Mouse (Mus musculus) lung, postnatal 4 days (tissue): ENCODE data around the gene Dexi.

Experiments used
- DNase-seq, 2 experiments: peaks; one replicate each; pipeline ENCODE4 v3.0.0; 2021

Dexi gene

GRCm38 (mm10) chr16:10492587-10492986, 50.3 kb downstream of the Dexi start:
- DNase-seq = no peak

- no peak for DNase-seq
These were observed 51.1 kb downstream of the Dexi start for GRCm38 (mm10) chr16:10491716-10492115.

GRCm38 (mm10) chr16:10490503-10491150, 52.2 kb downstream of the Dexi start:
- no peak for DNase-seq

- no peak for DNase-seq
These were observed 52.9 kb downstream of the Dexi start for GRCm38 (mm10) chr16:10489904-10490457.

- DNase-seq = no peak
These were observed 53.4 kb downstream of the Dexi start for GRCm38 (mm10) chr16:10489483-10489882.

- DNase-seq = no peak
These were observed 53.9 kb downstream of the Dexi start for GRCm38 (mm10) chr16:10488769-10489481.

DNA sequence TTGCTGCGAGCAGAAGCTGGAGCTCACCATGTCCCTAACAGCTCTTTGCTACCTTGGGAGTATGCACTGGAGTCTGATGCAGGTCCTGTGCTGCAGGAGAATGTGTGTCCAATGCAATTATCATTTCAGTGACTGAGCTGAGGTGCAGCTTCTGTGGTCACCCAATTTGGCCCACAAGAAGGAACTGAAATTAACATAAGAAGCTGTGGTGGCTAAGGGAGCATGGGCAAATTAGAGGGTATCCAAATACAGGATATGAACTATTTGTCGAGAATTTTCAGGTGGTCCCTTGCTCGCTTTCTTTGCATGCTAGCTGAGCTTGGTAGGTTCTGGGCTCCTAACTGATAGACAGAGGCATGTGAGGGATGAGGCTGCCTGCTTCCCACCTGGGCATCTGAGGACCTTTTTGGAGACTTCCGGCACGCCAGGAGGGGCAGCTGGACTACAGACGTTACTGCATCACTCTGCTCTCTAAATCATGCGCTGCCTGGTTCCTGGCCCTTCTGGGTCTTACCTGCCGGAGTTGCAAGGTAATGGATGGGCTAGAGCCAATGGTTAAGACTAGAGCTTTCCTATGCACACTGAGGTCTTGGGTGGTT, 54.9 kb downstream of the Dexi start:
- DNase-seq = no peak

DNA sequence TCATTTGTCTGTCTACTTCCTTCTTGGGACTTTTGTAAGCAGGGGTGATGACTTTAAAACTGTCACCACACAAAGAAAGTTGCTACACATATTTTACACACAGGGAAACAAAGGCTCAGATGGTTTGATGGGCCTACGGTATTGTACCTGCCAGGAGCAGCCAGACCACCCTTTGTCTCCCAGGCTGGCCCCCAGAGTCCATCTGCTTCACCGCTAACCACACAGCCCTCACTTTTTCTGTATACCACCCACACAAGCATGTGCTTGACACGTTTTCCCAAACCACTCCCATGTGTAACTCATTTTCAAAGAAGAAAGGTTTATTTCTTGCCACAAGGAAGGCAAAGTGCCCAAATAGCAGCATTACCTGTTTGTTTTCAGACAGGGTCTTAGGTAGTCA, 55.9 kb downstream of the Dexi start:
- DNase-seq = no peak

DNA sequence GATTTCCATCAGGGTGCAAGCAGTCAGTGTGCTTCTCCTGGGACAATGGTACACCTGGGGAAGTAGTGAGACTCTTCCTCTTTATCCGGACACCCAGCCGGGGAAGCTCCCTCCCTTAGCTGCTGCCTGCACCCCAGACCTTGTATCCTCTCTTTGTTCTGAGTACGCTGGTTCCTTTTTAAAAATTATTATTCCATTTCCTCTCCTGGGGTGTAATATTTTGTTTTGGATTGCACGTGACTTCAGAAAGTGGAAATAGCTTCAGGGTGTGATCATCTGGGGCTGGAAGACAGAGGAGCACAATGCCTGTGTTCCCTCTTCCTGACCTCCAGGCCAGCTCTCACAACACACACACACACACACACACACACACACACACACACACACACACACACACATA, 60.5 kb downstream of the Dexi start:
- DNase-seq = no peak

GRCm38 (mm10) chr16:10479857-10480256, 63.0 kb downstream of the Dexi start, which contains the start of gene Ciita:
Gene Ciita, plus strand, starts transcription at chr16:10480059.
- DNase-seq = no peak

- no peak for DNase-seq
These were observed 66.9 kb downstream of the Dexi start for GRCm38 (mm10) chr16:10475919-10476318.

GRCm38 (mm10) chr16:10474956-10475355, 67.9 kb downstream of the Dexi start:
- DNase-seq = peak; percentile 40 to 63

DNA sequence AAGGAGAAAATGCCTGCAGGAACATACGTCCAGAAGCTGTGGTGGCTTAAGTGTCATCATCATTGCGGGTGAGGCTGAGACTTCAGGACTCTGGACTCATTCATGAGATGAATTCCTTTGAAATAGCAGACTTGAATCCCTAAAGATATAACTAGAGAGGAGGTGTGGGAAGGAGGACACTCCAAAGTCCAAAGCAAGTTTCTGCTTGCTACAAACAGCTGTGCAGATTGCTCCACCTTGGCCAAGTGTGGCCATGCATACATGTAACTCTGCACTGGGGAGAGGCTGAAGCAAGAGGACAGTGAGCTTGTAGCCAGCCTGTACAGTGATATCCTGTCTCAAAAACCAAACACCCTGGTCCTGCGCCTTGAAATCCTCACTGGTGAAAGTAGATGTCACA, 70.9 kb downstream of the Dexi start:
- DNase-seq = no peak

GRCm38 (mm10) chr16:10468201-10468600, 74.7 kb downstream of the Dexi start:
- no peak for DNase-seq

DNA sequence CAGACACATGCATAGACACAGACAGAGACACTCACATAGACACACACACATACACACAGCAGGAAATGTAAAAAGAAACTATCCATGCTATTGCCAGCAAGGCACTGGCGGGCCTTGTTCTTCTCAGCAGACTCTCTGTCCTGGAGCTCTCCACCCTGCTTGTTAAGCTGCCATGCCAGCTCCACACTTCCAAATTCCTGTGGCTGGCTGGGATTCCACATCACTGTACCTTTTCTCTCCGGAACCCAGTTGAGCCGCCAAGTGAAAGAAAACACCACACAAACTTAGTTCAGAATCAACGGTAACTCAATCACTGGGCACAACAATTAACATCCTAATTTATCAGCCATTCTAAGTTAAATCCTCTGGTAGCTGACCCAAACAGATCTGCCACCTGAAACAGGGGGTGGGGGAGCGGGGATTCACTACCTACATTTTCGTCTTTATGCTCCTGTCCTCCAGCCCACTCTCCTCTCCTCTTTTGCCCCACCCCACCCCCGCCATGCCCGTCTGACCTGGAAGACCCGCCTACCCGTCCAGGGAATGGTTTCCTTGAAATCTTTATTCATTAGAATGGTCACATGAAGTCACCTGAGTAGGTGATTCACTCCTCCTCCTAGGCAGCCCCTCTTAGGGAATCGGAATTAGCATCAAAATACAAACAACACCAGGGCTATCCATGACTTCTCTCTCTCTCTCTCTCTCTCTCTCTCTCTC, 75.3 kb downstream of the Dexi start:
- DNase-seq = no peak

GRCm38 (mm10) chr16:10465011-10465681, 77.7 kb downstream of the Dexi start:
- DNase-seq = peak in 1 of 2 experiments; percentile 59

DNA sequence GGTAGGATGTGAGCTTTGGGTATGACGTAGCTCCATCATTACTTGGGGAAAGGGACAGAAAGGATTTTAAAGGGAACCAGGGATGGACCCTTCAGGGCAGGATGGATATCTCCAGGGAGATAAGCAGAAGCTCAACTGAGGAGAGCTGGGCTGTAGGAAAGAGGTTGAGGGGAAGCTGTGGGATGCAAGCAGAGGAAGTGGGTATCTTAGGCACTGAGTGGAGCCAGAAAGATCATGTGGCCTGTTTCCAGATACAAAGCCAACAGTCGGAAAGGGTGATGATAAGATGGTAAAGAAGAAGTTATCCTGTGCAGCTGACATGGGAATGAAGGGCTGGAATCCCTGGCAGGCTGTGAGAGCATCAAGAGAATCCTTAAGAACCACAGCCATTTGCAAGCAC, 81.7 kb downstream of the Dexi start:
- no peak for DNase-seq

GRCm38 (mm10) chr16:10460188-10460587, 82.7 kb downstream of the Dexi start:
- no peak for DNase-seq

GRCm38 (mm10) chr16:10454583-10454974, 88.3 kb downstream of the Dexi start:
- DNase-seq = no peak

GRCm38 (mm10) chr16:10453872-10454582, 88.8 kb downstream of the Dexi start:
- no peak for DNase-seq
